Mouse (Mus musculus) heart, embryonic 10.5 days (tissue): ENCODE results near the gene Olfr1179. TPM values are rescaled to one million over a fixed set of nuclear protein-coding genes. Genes with fewer than 3 reads are reported as not detected.
"Not testable (repeated sequence)": the region's sequence is repeated elsewhere in the genome, so short reads cannot be mapped to it uniquely, and the experiment has no call there.

Experiments used
- DNase-seq: peaks from one replicate; pipeline ENCODE4 v3.0.0-alpha.2; 2017; ENCODE audit warnings: low spot score
- H3K27ac ChIP-seq: fragments of 300-500 bp; sonication (generic); 2 replicates; pipeline ENCODE4 v1.5.1; 2016; ENCODE audit warnings: mild to moderate bottlenecking
- H3K27me3 ChIP-seq: fragments of 300-500 bp; sonication (generic); 2 replicates; pipeline ENCODE4 v1.6.1; 2016; ENCODE audit warnings: mild to moderate bottlenecking; ENCODE audit not compliant: poor library complexity, insufficient read depth, severe bottlenecking
- H3K36me3 ChIP-seq: fragments of 300-500 bp; sonication (generic); 2 replicates; pipeline ENCODE4 v1.6.1; 2016; ENCODE audit warnings: mild to moderate bottlenecking, moderate library complexity
- H3K4me1 ChIP-seq: fragments of 300-500 bp; sonication (generic); 2 replicates; pipeline ENCODE4 v1.6.1; 2016; ENCODE audit warnings: mild to moderate bottlenecking
- H3K4me3 ChIP-seq: fragments of 300-500 bp; sonication (generic); 2 replicates; pipeline ENCODE4 v1.5.1; 2016; ENCODE audit warnings: mild to moderate bottlenecking, moderate library complexity
- H3K9me3 ChIP-seq: fragments of 300-500 bp; sonication (generic); 2 replicates; pipeline ENCODE4 v1.6.1; 2016; ENCODE audit warnings: mild to moderate bottlenecking, moderate library complexity
- WGBS: fragments of 180-500 bp; shearing (Covaris S2); methylation state at CpG from one replicate; pipeline ENCODE4 v1.1.7; 2016; 5-methylcytosine and 5-hydroxymethylcytosine counted together
- polyA plus RNA-seq: library from polyadenylated mRNA; unstranded; fragments of >200 nt; fragmentation: Nextera tagmentation; extraction: Ambion mirVana; gene quantifications from 2 replicates; pipeline ENCODE4 v1.2.1, GENCODE M21; 2016

Olfr1179 gene
- polyA plus RNA-seq, result not detected in 2 replicates

- no peak for DNase-seq
Measured at GRCm38 (mm10) chr2:88406353-88406752, at the start of gene Olfr1179. Olfr1179 (minus strand) TSS chr2:88406453.

GRCm38 (mm10) chr2:88454567-88454966, 48.3 kb upstream of the Olfr1179 start, which contains the start of gene Olfr1183:
Olfr1183 (plus strand) TSS chr2:88454867.
- H3K4me1 ChIP-seq, DNase-seq, H3K27ac ChIP-seq, H3K4me3 ChIP-seq, H3K27me3 ChIP-seq, H3K36me3 ChIP-seq, H3K9me3 ChIP-seq: not testable (repeated sequence)
- WGBS, result 77% methylated on average over 1 of the region's 1 CpGs

More at GRCm38 (mm10) chr2:88406353-88406752, at the start of gene Olfr1179:
- Histone ChIP-seq H3K27ac (no peak within 1 kb of the TSS), H3K4me1 (no peaks in the 10 kb centered on the region), H3K36me3 (no peaks in the 10 kb centered on the region), H3K4me3 (no peak within 1 kb of the TSS), H3K9me3 (no peaks in the 10 kb centered on the region), H3K27me3 (no peaks in the 10 kb centered on the region)
- WGBS, result 81% methylated on average over 3 of the region's 3 CpGs

- Histone ChIP-seq H3K27me3 (no peaks in the 10 kb centered on the region), H3K27ac (no peak within 1 kb of the TSS), H3K4me3 (no peak within 1 kb of the TSS), H3K9me3 (no peaks in the 10 kb centered on the region), H3K36me3 (no peaks in the 10 kb centered on the region), H3K4me1 (no peaks in the 10 kb centered on the region)
- no peak for DNase-seq
- WGBS, result 82% methylated on average over 1 of the region's 1 CpGs
Measured at GRCm38 (mm10) chr2:88449031-88449430, 42.8 kb upstream of the Olfr1179 start, which contains the start of gene Gm13757. Gm13757 (minus strand) TSS chr2:88449131.

- H3K4me3 ChIP-seq, result no peak within 1 kb of the TSS
- H3K27me3 ChIP-seq, result no peaks in the 10 kb centered on the region
- no peaks in the 10 kb centered on the region for H3K9me3 ChIP-seq
- 84% methylated on average over 1 of the region's 1 CpGs for WGBS
- no peaks in the 10 kb centered on the region for H3K4me1 ChIP-seq
- H3K27ac ChIP-seq, result no peak within 1 kb of the TSS
- DNase-seq, result no peak
- no peaks in the 10 kb centered on the region for H3K36me3 ChIP-seq
Measured at GRCm38 (mm10) chr2:88426071-88426470, 19.8 kb upstream of the Olfr1179 start, which contains the start of gene Olfr1181. Olfr1181 (minus strand) TSS chr2:88426171.

GRCm38 (mm10) chr2:88419051-88419450, 12.8 kb upstream of the Olfr1179 start, which contains the start of gene Olfr1180:
Olfr1180 (minus strand) TSS chr2:88419151.
- WGBS, result 74% methylated on average over 2 of the region's 2 CpGs

GRCm38 (mm10) chr2:88386762-88387161, 19.5 kb downstream of the Olfr1179 start, which contains the start of gene Olfr1178:
Olfr1178 (plus strand) TSS chr2:88387062.
- no peaks in the 10 kb centered on the region for H3K27me3 ChIP-seq
- no peak for DNase-seq
- H3K27ac ChIP-seq, result no peak within 1 kb of the TSS
- H3K9me3 ChIP-seq, result no peaks in the 10 kb centered on the region
- H3K36me3 ChIP-seq, result no peaks in the 10 kb centered on the region
- 88% methylated on average over 1 of the region's 1 CpGs for WGBS
- no peaks in the 10 kb centered on the region for H3K4me1 ChIP-seq
- H3K4me3 ChIP-seq, result no peak within 1 kb of the TSS

More at GRCm38 (mm10) chr2:88419051-88419450, 12.8 kb upstream of the Olfr1179 start, which contains the start of gene Olfr1180:
- Histone ChIP-seq H3K27me3 (no peaks in the 10 kb centered on the region), H3K4me1 (no peaks in the 10 kb centered on the region), H3K4me3 (no peak within 1 kb of the TSS), H3K27ac (no peak within 1 kb of the TSS), H3K9me3 (no peaks in the 10 kb centered on the region), H3K36me3 (no peaks in the 10 kb centered on the region)
- no peak for DNase-seq

- Histone ChIP-seq H3K27me3 (no peaks in the 10 kb centered on the region), H3K36me3 (no peaks in the 10 kb centered on the region), H3K4me3 (no peak overlapping the region), H3K9me3 (no peaks in the 10 kb centered on the region), H3K4me1 (no peaks in the 10 kb centered on the region), H3K27ac (no peak overlapping the region)
- WGBS, result 3% methylated on average over 2 of the region's 2 CpGs
- no peak for DNase-seq
Measured at GRCm38 (mm10) chr2:88356304-88356703, 49.9 kb downstream of the Olfr1179 start.

Other genes starting within 250 kb of the Olfr1179 start
- gene Olfr1168, start 224.6 kb downstream of the Olfr1179 start, polyA plus RNA-seq, result not detected in 2 replicates
- gene Olfr1170, start 178.1 kb downstream of the Olfr1179 start, polyA plus RNA-seq, result not detected in 2 replicates
- gene Olfr1173, start 126.6 kb downstream of the Olfr1179 start, polyA plus RNA-seq, result not detected in 2 replicates
- gene Olfr1174-ps, start 91.3 kb downstream of the Olfr1179 start, polyA plus RNA-seq, result not detected in 2 replicates
- not detected in 2 replicates for gene Olfr1175-ps, start 79.2 kb downstream of the Olfr1179 start, polyA plus RNA-seq
- not detected in 2 replicates for gene Olfr1176, start 69.7 kb downstream of the Olfr1179 start, polyA plus RNA-seq
- not detected in 2 replicates for gene Olfr1177-ps, start 60.0 kb downstream of the Olfr1179 start, polyA plus RNA-seq
- not detected in 2 replicates for gene Olfr1178, start 19.4 kb downstream of the Olfr1179 start, polyA plus RNA-seq
- not detected in 2 replicates for gene Olfr1180, start 12.7 kb upstream of the Olfr1179 start, polyA plus RNA-seq
- not detected in 2 replicates for gene Olfr1181, start 19.7 kb upstream of the Olfr1179 start, polyA plus RNA-seq
- not detected in 2 replicates for gene Gm13757, start 42.7 kb upstream of the Olfr1179 start, polyA plus RNA-seq
- gene Olfr1183, start 48.4 kb upstream of the Olfr1179 start, polyA plus RNA-seq, result not detected in 2 replicates
- gene Olfr1184, start 77.1 kb upstream of the Olfr1179 start, polyA plus RNA-seq, result not detected in 2 replicates
- not detected in 2 replicates for gene Olfr1185-ps1, start 86.9 kb upstream of the Olfr1179 start, polyA plus RNA-seq
- gene Olfr1186, start 112.1 kb upstream of the Olfr1179 start, polyA plus RNA-seq, result not detected in 2 replicates
- gene Olfr1188, start 150.5 kb upstream of the Olfr1179 start, polyA plus RNA-seq, result not detected in 2 replicates
- gene Olfr1189, start 180.0 kb upstream of the Olfr1179 start, polyA plus RNA-seq, result not detected in 2 replicates
- gene Olfr1191-ps1, start 234.1 kb upstream of the Olfr1179 start, polyA plus RNA-seq, result not detected in 2 replicates
- not detected in 2 replicates for gene Olfr1192-ps1, start 242.1 kb upstream of the Olfr1179 start, polyA plus RNA-seq